Mouse (Mus musculus) limb, embryonic 11.5 days (tissue): Measurements from ENCODE around the gene Gimap5. TPM values are rescaled to one million over a fixed set of nuclear protein-coding genes. Genes with fewer than 3 reads are reported as not detected.

Source experiments
- ATAC-seq: fragments of 200-750 bp; cut with Nextera tagmentation; 2 replicates; pipeline ENCODE4 v1.8.0; 2017; ENCODE audit warnings: low read depth; ENCODE audit not compliant: insufficient number of reproducible peaks, low FRiP score, low TSS enrichment
- DNase-seq: peaks from one replicate; pipeline ENCODE4 v3.0.0-alpha.2; 2015; ENCODE audit warnings: low spot score
- H3K27ac ChIP-seq: fragments of 300-500 bp; sonication (generic); replicated peaks from 2 replicates; pipeline ENCODE4 v1.5.1; 2014; ENCODE audit warnings: low read depth, mild to moderate bottlenecking, low read length
- H3K27me3 ChIP-seq: fragments of 300-500 bp; sonication (generic); 2 replicates; pipeline ENCODE4 v1.6.1; 2014; ENCODE audit warnings: mild to moderate bottlenecking, low read length, mixed read lengths; ENCODE audit not compliant: control insufficient read depth, insufficient read depth
- H3K36me3 ChIP-seq: fragments of 300-500 bp; sonication (generic); 2 replicates; pipeline ENCODE4 v1.6.1; 2014; ENCODE audit warnings: mild to moderate bottlenecking, low read length, moderate library complexity, mixed read lengths; ENCODE audit not compliant: control insufficient read depth, insufficient read depth
- H3K4me1 ChIP-seq: fragments of 300-500 bp; sonication (generic); 2 replicates; pipeline ENCODE4 v1.6.1; 2014; ENCODE audit warnings: low read length, mixed read lengths; ENCODE audit not compliant: control insufficient read depth, insufficient read depth
- H3K4me2 ChIP-seq: fragments of 300-500 bp; sonication (generic); 2 replicates; pipeline ENCODE4 v1.6.1; 2014; ENCODE audit warnings: low read depth, mild to moderate bottlenecking, moderate library complexity; ENCODE audit not compliant: severe bottlenecking
- H3K4me3 ChIP-seq: fragments of 300-500 bp; sonication (generic); 2 replicates; pipeline ENCODE4 v1.5.1; 2014; ENCODE audit warnings: low read depth, low read length
- H3K9ac ChIP-seq: fragments of 300-500 bp; sonication (generic); 2 replicates; pipeline ENCODE4 v1.6.1; 2014; ENCODE audit warnings: mild to moderate bottlenecking, low read length
- H3K9me3 ChIP-seq: fragments of 300-500 bp; sonication (generic); 2 replicates; pipeline ENCODE4 v1.6.1; 2016; ENCODE audit warnings: low read length; ENCODE audit not compliant: control insufficient read depth
- WGBS: fragments of 180-500 bp; shearing (Covaris S2); extraction: QIAGEN DNeasy Blood & Tissue Kit; methylation state at CpG from one replicate; pipeline ENCODE4 v1.1.7; 2014; 5-methylcytosine and 5-hydroxymethylcytosine counted together
- polyA plus RNA-seq: library from polyadenylated mRNA; unstranded; fragments of >200 nt; fragmentation: Nextera tagmentation; extraction: Ambion mirVana; gene quantifications from 2 replicates; pipeline ENCODE4 v1.2.1, GENCODE M21; 2014

Gimap5 gene
- polyA plus RNA-seq, 1 experiment from 2014 or later = 1.4 TPM

- no peak overlapping the region for H3K4me2 ChIP-seq
- 83% methylated on average over 1 of the region's 1 CpGs for WGBS
- no peaks in the 10 kb centered on the region for H3K36me3 ChIP-seq
- H3K27me3 ChIP-seq = no peaks in the 10 kb centered on the region
- no peak overlapping the region for H3K4me3 ChIP-seq
- no peaks in the 10 kb centered on the region for H3K4me1 ChIP-seq
- H3K9ac ChIP-seq = no peak overlapping the region
- H3K27ac ChIP-seq = no peak overlapping the region
- no peak for DNase-seq
- H3K9me3 ChIP-seq = no peaks in the 10 kb centered on the region
- ATAC-seq = no peak
Observed at GRCm38 (mm10) chr6:48733660-48734059, 12.3 kb upstream of the Gimap5 start.

DNA sequence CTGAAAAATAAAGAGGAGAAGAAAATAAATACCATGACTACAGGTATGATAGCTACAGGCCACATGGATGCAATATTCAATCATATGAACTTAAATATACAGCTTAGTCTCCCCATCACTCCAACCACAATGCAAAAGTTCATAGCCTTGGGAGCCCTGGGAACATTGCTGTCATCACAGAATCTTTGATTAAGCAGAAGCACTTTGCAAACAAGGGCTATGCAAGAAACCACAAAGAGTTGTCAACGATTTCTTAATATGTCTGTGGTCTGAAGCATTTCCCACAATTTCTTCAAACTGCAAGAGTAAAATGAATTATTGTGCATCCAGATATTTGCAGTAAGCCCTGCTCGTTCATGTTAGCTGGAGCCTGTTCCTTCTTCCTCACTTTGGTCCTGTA is 8.9 kb upstream of the Gimap5 start:
- ATAC-seq (no peak), DNase-seq (no peak)
- no peaks in the 10 kb centered on the region for H3K4me1 ChIP-seq
- H3K9me3 ChIP-seq = no peaks in the 10 kb centered on the region
- H3K4me3 ChIP-seq = no peak overlapping the region
- no peak overlapping the region for H3K27ac ChIP-seq
- H3K27me3 ChIP-seq = peaks cover 7% of the 10 kb centered on the region; the same call in 1 of the 2 replicates
- H3K36me3 ChIP-seq = no peaks in the 10 kb centered on the region
- H3K9ac ChIP-seq = no peak overlapping the region
- H3K4me2 ChIP-seq = no peak overlapping the region
- 85% methylated on average over 2 of the region's 2 CpGs for WGBS

GRCm38 (mm10) chr6:48737688-48738087 is 8.3 kb upstream of the Gimap5 start:
- Histone ChIP-seq H3K9ac (no peak overlapping the region), H3K4me3 (no peak overlapping the region), H3K27me3 (peaks cover 13% of the 10 kb centered on the region), H3K4me1 (peaks cover 5% of the 10 kb centered on the region; the same call in 1 of the 2 replicates), H3K9me3 (no peaks in the 10 kb centered on the region), H3K36me3 (no peaks in the 10 kb centered on the region), H3K4me2 (no peak overlapping the region), H3K27ac (no peak overlapping the region)
- ATAC-seq (no peak), DNase-seq (no peak)
- 94% methylated on average over 5 of the region's 5 CpGs for WGBS

- WGBS = 82% methylated on average over 15 of the region's 15 CpGs
- H3K27ac ChIP-seq = no peak within 1 kb of the TSS
- H3K4me3 ChIP-seq = no peak within 1 kb of the TSS
- ATAC-seq = no peak
- H3K36me3 ChIP-seq = no peaks in the 10 kb centered on the region
- no peak within 1 kb of the TSS for H3K4me2 ChIP-seq
- peaks cover 5% of the 10 kb centered on the region; the same call in 1 of the 2 replicates for H3K4me1 ChIP-seq
- peaks cover 20% of the 10 kb centered on the region for H3K27me3 ChIP-seq
- no peaks in the 10 kb centered on the region for H3K9me3 ChIP-seq
- no peak within 1 kb of the TSS for H3K9ac ChIP-seq
- no peak for DNase-seq
Observed at GRCm38 (mm10) chr6:48738961-48739779, 6.8 kb upstream of the Gimap5 start, which contains the start of gene Gimap1. Gene Gimap1, plus strand, starts transcription at chr6:48739054.

GRCm38 (mm10) chr6:48739780-48740055 is 6.3 kb upstream of the Gimap5 start:
- H3K4me3 ChIP-seq = no peak overlapping the region
- no peak overlapping the region for H3K9ac ChIP-seq
- no peaks in the 10 kb centered on the region for H3K36me3 ChIP-seq
- ATAC-seq (no peak), DNase-seq (no peak)
- WGBS = 90% methylated on average over 3 of the region's 3 CpGs
- peaks cover 20% of the 10 kb centered on the region for H3K27me3 ChIP-seq
- no peak overlapping the region for H3K27ac ChIP-seq
- H3K4me1 ChIP-seq = peaks cover 5% of the 10 kb centered on the region; the same call in 1 of the 2 replicates
- no peak overlapping the region for H3K4me2 ChIP-seq
- no peaks in the 10 kb centered on the region for H3K9me3 ChIP-seq

- Histone ChIP-seq H3K27me3 (peaks cover 20% of the 10 kb centered on the region), H3K27ac (no peak overlapping the region), H3K36me3 (no peaks in the 10 kb centered on the region), H3K9me3 (no peaks in the 10 kb centered on the region), H3K4me1 (peaks cover 5% of the 10 kb centered on the region; the same call in 1 of the 2 replicates), H3K9ac (no peak overlapping the region), H3K4me2 (no peak overlapping the region), H3K4me3 (no peak overlapping the region)
- WGBS = 90% methylated on average over 3 of the region's 3 CpGs
- ATAC-seq = no peak
- DNase-seq = no peak
Observed at GRCm38 (mm10) chr6:48740501-48741169, 5.4 kb upstream of the Gimap5 start.

DNA sequence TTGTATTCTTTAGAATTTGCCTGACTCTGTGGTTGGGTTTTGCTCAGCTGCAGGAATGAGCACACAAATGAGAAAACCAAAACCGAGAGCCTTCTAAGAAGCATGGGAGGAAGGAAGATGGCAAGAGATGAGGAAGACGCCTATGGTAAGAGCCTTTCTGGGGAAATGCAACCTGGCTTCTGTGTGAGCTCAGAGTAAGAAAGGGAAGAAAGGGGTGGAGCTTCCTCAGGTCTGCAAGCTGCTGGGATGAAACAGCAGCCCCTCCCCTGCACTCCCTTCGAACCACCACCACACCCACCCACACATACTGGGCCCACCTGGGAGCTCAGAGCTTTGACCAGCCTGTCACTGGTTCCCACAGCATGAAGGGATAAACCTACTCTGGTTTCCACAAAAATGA is 4.7 kb upstream of the Gimap5 start:
- peaks cover 5% of the 10 kb centered on the region; the same call in 1 of the 2 replicates for H3K4me1 ChIP-seq
- peaks cover 20% of the 10 kb centered on the region for H3K27me3 ChIP-seq
- no peak overlapping the region for H3K4me3 ChIP-seq
- ATAC-seq (no peak), DNase-seq (no peak)
- no peaks in the 10 kb centered on the region for H3K36me3 ChIP-seq
- no peak overlapping the region for H3K4me2 ChIP-seq
- 42% methylated on average over 3 of the region's 3 CpGs for WGBS
- H3K9ac ChIP-seq = no peak overlapping the region
- no peaks in the 10 kb centered on the region for H3K9me3 ChIP-seq
- H3K27ac ChIP-seq = no peak overlapping the region

- peaks cover 5% of the 10 kb centered on the region; the same call in 1 of the 2 replicates for H3K4me1 ChIP-seq
- H3K27ac ChIP-seq = no peak overlapping the region
- H3K4me2 ChIP-seq = no peak overlapping the region
- ATAC-seq (no peak), DNase-seq (no peak)
- no peaks in the 10 kb centered on the region for H3K36me3 ChIP-seq
- H3K4me3 ChIP-seq = no peak overlapping the region
- H3K9ac ChIP-seq = no peak overlapping the region
- H3K27me3 ChIP-seq = peaks cover 20% of the 10 kb centered on the region
- WGBS = 24% methylated on average over 9 of the region's 9 CpGs
- no peaks in the 10 kb centered on the region for H3K9me3 ChIP-seq
Observed at GRCm38 (mm10) chr6:48741711-48742206, 4.2 kb upstream of the Gimap5 start.
